Mouse (Mus musculus) embryo, embryonic 10 days (tissue): ENCODE data around the gene Gm10840.
A peak's percentile ranks its signal among the peaks of the same experiment; 100 is the strongest.
"Not testable (repeated sequence)": the region's sequence is repeated elsewhere in the genome, so short reads cannot be mapped to it uniquely, and the experiment has no call there.

Experiments used
- DNase-seq: peaks from one replicate; pipeline ENCODE4 v3.0.0-alpha.2; 2015; ENCODE audit warnings: low spot score

Gm10840 gene

GRCm38 (mm10) chr11:106160841-106161721 is at the start of gene Gm10840, which contains the start of gene Limd2:
Gm10840 (plus strand) TSS chr11:106160850.
Limd2 (minus strand) TSS chr11:106160860.
- peak; percentile 61 for DNase-seq

DNA sequence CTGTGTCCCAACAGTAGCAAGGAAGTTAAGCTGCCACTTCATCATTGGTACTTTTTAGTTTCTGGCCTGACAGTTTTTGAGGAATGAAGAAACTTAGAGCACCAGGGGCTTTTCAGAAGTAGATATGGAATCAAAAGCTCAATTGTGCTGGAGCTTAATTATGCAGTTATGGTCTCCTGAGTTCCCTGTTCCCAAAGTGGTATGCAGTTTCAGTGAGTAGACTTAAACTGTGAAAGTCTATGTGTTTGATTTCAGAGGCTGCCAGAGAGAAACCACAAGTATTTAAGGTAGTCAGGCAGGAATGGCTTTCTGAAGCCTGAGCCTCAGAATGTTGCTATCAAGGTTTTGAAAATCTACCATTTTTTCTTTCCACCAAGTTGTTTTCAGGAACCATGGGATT is 49.0 kb upstream of the Gm10840 start:
- DNase-seq: no peak

DNA sequence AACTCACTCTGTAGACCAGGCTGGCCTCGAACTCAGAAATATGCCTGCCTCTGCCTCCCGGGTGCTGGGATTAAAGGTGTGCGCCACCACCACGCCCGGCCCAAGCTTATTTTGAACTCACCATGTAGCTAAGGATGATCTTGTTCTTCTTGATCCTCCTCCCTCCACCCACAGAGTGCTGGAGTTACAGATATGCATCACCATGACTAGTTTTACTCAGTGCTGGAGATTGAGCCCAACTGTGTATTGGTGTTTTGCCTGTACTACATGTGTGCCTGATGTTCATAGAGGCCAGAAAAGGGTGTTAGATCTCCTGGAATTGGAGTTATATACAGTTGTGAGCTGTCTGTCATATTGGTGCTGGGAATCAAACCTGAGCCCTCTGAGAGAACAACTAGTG is 38.4 kb upstream of the Gm10840 start:
- no peak for DNase-seq

DNA sequence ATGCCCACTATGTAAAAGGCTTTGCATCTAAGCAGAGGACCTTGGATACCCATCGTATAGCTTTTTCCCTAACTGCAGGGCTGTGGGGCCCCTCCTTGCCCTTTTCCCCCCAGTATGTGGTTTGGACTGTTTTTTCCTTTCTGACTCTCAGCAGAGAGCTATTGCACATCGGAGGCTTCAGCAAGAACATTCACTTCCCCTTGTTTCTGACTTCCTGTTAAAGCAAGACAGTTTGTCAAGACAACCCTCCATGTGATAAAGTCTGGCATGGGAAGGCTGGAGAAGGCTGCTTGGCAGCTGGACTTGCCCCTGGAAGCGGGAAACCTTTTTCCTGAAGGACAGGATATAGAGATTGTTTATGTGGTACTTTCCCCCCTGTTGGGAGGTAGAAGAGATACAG is 37.9 kb upstream of the Gm10840 start:
- no peak for DNase-seq

GRCm38 (mm10) chr11:106124784-106125183 is 35.9 kb upstream of the Gm10840 start:
- DNase-seq: no peak

- no peak for DNase-seq
These were observed 34.8 kb upstream of the Gm10840 start for GRCm38 (mm10) chr11:106125827-106126226.

- DNase-seq: not testable (repeated sequence)
These were observed 33.8 kb upstream of the Gm10840 start for GRCm38 (mm10) chr11:106126727-106127373.

DNA sequence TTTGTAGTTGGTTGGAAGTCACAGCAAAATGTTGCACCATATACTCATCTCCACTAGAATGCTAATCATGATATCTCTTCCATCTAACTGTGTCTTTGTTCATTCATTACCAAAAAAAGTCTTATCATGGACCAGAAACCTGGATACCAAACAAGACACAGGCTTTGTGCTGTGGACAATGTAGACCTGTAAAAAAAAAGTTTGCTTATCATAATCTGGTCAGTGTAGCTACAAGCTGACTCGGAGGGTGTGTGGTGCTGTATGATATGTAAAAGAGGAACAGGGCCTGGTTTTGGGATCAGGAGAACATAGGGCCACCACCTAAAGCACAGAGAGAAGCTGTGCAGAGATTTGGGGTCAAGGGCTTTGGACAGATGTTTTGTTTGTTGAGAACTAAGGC is 31.2 kb upstream of the Gm10840 start:
- DNase-seq: no peak

DNA sequence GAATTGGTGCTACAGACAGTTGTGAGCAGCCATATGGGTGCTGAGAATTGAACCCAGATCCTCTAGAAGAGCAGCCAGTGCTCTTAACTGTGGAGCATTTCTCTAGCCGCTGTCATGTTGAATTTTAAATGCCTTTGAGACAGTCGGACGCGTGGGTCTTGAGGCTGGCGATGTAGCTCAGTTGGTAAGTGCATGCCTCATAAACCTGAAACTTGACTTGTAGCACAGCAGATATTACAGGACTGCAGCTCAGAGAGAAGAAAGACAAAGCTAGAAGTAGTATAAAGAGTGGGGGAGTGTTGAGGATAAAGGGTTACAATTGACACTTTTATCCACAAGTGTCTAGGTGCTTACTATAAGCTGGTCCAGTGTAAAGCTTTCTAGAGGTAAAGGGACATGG is 28.1 kb upstream of the Gm10840 start:
- no peak for DNase-seq

DNA sequence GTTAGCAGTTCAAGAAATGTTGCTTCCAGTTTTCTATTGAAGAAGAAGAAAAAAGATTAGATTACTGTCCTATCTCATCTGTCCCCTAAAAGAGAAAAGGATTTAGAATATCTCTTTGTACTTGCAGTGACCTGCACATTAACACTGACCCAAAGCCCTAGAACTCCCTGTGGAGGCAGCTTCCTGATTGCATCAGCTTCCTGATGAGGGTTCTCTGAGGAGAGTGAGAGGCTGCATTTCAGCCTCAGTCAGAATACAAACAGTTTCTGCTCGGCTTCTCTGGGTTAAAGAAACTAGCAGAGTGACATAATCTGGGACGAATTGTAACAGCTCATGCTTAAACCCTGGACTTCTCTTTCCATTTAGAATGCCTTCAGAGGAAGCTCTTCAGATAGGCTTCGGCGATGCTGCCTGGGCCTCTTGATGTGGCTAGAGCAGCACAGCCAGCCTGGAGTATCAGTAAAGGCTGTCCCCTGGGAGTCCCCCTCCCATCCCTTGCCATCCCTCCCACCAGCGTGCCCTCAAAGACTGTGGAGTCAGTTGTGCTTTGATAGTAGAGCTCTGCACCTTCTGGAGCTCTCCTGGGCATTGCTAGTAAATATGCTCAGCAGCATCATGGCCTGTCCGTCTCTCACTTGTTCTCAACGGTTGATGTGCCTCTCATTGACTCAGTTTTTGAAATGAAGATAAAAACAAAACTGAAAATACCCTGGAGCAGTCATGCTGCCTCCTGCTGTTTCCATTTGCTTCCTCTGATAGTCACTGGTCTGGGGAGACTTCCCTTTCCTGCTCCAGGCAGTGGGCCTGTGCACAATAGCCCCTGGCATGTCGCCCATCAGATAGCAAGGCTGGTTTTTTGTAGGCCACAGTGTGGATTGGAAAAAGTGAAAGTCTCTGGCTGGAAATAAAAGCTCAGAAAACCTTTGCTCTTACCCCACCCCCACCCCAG is 25.8 kb upstream of the Gm10840 start:
- DNase-seq: no peak

DNA sequence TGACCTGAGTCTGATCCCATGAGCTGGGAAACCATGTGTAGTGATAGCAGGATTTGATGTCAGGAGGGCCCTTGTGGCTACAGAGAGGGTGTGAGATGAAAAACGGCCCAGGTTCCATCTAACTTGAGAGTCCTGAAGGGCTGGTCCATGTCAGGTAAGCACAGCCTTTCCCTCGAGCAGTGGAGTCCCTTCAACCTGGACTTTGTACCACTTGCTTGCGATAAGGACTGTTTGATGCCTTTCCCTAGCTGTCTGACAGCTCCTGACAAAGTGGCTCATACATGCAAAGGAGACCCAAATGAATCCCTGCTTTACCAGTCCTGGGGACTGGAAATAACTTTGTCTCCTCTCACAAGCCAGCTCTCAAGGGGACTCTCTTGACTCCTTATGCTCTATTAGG is 9.4 kb upstream of the Gm10840 start:
- DNase-seq: no peak

- DNase-seq: no peak
These were observed 8.5 kb upstream of the Gm10840 start for GRCm38 (mm10) chr11:106152132-106152531.

DNA sequence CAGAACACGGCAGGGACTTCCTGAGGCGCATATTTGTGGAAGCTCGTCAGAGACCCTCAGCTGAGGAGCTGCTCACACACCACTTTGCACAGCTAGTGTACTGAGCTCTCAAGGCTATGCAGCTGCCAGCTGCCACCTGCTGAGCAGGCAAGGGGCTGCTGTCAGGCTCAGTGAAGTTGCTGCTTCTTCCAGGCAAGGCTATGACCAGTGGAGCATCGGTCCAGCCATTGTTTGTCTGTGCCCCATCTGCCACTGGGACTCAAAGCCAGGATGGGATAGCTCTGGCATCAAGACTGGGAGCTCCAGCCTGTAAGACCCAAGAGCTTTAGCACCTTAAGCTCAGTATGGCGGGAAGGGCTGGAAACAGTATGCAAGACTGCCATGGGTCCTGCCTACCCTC is 6.6 kb upstream of the Gm10840 start:
- no peak for DNase-seq

DNA sequence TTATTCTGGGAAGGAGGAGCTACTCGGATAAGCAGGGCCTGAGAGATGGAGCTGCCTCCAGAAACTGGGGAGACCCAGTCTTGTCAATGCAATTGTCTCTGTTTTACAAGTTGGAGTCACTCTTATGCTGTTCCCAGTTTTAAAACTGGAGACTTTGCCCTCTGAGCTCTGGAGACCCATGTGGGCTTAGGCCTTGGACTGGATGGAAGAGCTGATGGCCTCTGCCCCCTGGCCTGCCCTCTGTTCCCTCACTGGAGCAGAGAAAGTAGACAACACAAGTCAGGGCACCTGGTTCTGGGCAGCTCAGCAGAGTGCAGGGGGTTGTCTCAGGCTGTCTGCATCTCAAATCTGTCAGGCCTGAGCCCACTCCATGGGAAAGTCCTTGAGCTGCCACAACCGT is 5.9 kb upstream of the Gm10840 start:
- DNase-seq: no peak

GRCm38 (mm10) chr11:106155761-106156160 is 4.9 kb upstream of the Gm10840 start:
- DNase-seq: no peak

- DNase-seq: no peak
These were observed 4.4 kb upstream of the Gm10840 start for GRCm38 (mm10) chr11:106156257-106156656.

- DNase-seq: no peak
These were observed 3.5 kb upstream of the Gm10840 start for GRCm38 (mm10) chr11:106157154-106157553.

GRCm38 (mm10) chr11:106158081-106158929 is 2.3 kb upstream of the Gm10840 start:
- no peak for DNase-seq

GRCm38 (mm10) chr11:106158930-106159215 is 1.8 kb upstream of the Gm10840 start:
- no peak for DNase-seq

- peak; percentile 56 for DNase-seq
These were observed 1.3 kb upstream of the Gm10840 start for GRCm38 (mm10) chr11:106159216-106159920.
